Mouse (Mus musculus) stomach, adult 2 months (tissue): Measurements from ENCODE around the gene Rps24. TPM values are rescaled to one million over a fixed set of nuclear protein-coding genes. Genes with fewer than 3 reads are reported as not detected.

Experiments used
- polyA plus RNA-seq: library from polyadenylated mRNA; depleted of rRNA; stranded (reverse); fragments of >200 nt; gene quantifications from 2 replicates; pipeline ENCODE4 v1.2.3, GENCODE M21; 2012; rRNA removed

The Rps24 gene
- polyA plus RNA-seq = 69.4 and 72.7 TPM in 2 replicates

DNA sequence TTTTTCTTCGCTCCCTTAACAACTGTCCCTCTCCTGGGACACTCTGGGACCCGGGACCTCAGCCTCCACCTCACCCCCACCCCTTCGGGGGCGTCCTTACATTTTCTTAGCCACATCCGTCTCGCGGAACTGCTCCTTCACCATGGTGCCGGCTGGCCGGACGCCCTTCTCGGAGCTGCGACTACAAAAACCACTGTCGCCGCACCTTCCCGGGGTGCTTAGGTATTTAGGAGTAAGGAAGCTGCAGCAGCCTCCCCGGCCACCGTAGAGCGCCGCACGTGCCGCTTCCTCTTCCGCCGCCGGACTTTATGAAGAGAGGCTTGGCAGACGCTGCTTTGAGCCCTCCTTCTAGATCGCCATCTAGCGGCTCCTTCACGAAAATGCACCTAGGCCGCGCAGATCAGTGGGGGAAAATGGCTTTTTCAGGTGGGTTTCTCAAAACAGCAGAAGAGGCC is at the start of gene Rps24, which contains the start of gene Polr3a:
TSS of gene Rps24 (plus strand) at position 353 of the 455 bp plus-strand sequence.
TSS of gene Polr3a (minus strand) at position 286 of the 455 bp plus-strand sequence.

Other genes with a start within 250 kb of the Rps24 start
- gene Dlg5, start 241.2 kb upstream of the Rps24 start, polyA plus RNA-seq = 12.4 and 12.6 TPM in 2 replicates
- gene E330034G19Rik, start 193.9 kb upstream of the Rps24 start, polyA plus RNA-seq = not detected in 2 replicates
- 0.99 and 1.7 TPM in 2 replicates for gene Polr3a, start 67 bp upstream of the Rps24 start, polyA plus RNA-seq